Mouse (Mus musculus): ENCODE measurements at regions not wholly inside any gene's neighbourhood (a gene's known extent, or its start where the extent isn't known, plus 50 kb on each side); places are given as distances from the start of the nearest gene placed in this dataset.
A peak's percentile ranks its signal among the peaks of the same experiment; 100 is the strongest.

DNA sequence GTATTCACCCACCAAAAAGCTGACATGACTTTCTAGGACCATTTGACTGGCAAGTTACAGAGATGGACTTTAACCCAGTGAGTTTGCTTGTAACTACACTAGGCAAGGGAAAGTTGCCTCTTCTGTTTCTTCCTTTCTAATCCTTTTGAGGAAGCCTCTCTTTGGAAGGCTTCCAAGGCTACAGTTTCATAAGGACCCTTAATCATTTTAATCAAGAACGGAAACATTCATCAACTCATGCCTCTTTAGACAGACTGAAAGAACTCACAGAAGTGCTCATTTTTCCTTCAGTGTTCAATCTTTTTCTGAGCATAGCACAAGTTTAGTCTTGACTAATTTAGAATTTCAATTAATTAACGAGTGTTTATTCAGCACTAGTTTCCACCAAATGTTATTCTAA lies 84.2 kb downstream of the Ddx1 start:
- peaks cover 6% of the 10 kb centered on the region for H3K4me1 ChIP-seq
- H3K36me3 ChIP-seq (ENCODE audit: poor library complexity, severe bottlenecking): no peaks in the 10 kb centered on the region
- H3K9ac ChIP-seq: no peak overlapping the region
- H3K9me3 ChIP-seq (replicated peaks): 0 out of 2 replicates have a peak, but pooled peaks cover 4% of the 10 kb centered on the region
- H3K4me3 ChIP-seq: no peak overlapping the region
- H3K4me2 ChIP-seq: no peak overlapping the region
- no peak for ATAC-seq
- WGBS: 48% methylated on average over 2 of the region's 2 CpGs
- no peak overlapping the region for H3K27ac ChIP-seq
- no peaks in the 10 kb centered on the region for H3K27me3 ChIP-seq

DNA sequence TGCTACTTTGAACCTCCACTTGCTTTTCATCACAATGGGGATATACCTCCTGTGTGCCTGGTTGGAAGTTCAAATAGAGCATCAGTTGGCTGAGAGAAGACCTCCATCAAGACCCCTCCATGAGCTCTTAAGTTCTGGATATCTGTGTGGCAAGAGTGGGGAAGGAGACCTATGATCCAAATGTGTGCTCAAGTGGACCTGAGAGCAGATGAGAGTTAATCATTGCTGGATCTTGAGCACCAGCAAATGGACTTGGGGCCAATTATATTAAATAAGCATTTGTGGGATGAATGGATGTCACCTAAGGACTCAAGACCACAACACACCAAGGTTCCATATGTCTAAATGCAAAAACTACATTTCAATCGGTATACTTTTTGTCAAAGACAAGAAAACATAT lies 88.0 kb downstream of the Ddx1 start:
- WGBS: 89% methylated on average over 1 of the region's 1 CpGs
- H3K9ac ChIP-seq: no peak overlapping the region
- no peak overlapping the region for H3K4me3 ChIP-seq
- ATAC-seq: no peak
- peaks cover 13% of the 10 kb centered on the region for H3K4me1 ChIP-seq
- no peak overlapping the region for H3K4me2 ChIP-seq
- H3K9me3 ChIP-seq (replicated peaks): 0 out of 2 replicates have a peak, but pooled peaks cover 4% of the 10 kb centered on the region
- H3K27me3 ChIP-seq: no peaks in the 10 kb centered on the region
- H3K36me3 ChIP-seq (ENCODE audit: poor library complexity, severe bottlenecking): no peaks in the 10 kb centered on the region
- H3K27ac ChIP-seq: no peak overlapping the region

DNA sequence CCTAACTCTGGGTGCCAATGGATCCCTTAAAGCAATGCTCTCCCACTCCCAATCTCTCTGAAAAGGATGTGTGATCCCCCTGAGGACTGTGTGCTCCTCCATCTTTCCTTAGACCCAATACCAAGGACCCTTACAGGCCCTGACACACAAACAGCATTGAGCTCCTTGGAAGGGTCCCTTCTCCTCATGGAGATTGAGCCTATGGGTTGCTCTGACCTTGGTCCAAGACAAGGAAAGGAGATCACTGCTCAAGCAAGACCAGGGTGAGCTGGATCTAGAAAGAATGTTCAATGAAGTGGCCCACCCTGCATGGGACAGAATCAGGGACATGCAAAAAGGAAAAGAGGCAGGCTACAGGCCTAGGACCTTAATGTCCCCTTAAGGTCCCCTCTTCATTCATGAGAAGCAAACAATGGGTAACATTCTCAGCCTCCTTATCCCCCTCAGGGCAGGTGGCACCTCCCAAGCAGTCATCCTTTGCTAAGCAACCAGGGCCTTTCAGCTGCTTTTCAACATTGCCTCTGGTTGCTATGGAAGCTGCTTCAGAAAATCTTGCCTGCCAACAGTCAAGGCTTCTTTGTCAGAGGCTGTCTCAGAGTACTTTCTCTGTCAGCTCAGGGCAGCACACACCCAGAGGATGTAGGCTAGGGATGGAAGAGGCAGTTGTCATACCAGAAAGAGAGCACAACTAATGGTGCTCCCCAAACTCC lies 89.5 kb downstream of the Ddx1 start:
- 0 out of 2 replicates have a peak, but pooled peaks cover 4% of the 10 kb centered on the region for H3K9me3 ChIP-seq (replicated peaks)
- H3K4me3 ChIP-seq: no peak overlapping the region
- no peaks in the 10 kb centered on the region for H3K27me3 ChIP-seq
- H3K4me1 ChIP-seq: peaks cover 13% of the 10 kb centered on the region
- peak; percentile 80 for ATAC-seq
- no peak overlapping the region for H3K9ac ChIP-seq
- no peaks in the 10 kb centered on the region for H3K36me3 ChIP-seq (ENCODE audit: poor library complexity, severe bottlenecking)
- peak overlapping the region; percentile 44; the same call in 1 of the 2 replicates for H3K27ac ChIP-seq
- no peak overlapping the region for H3K4me2 ChIP-seq

DNA sequence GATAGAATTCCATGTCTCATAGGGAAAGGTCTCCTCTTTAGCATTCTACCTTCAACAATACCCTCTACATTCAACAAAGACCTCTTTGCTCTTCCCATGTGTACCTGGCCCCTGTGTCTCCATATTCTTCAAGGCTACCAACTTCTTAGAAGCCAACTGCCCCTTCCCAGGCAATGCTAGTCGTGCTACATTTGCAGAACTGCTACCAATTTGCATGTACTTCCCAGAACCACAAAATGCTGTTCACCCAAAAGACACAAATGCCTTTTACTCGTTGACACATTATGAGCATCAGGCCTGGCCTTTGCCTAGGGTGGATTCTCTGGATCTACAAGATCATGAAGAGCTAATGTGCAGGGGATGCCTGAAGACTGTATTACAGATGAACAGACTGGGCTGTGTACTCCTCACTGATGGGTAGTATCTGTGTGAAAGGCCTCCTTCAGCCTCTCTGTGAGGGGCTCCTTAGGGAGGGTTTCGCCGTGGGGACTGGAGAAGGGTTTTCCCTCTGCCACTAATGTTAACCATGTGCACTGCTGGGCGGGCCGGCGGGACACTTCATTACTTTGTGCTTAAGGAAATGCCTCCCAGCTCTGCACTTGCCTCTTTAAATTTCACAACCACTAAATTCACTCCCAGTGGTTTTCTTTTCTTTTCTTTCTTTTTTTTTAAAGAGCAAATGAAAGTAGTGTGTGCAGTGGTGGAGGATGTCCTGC lies 91.2 kb downstream of the Ddx1 start:
- no peak overlapping the region for H3K4me3 ChIP-seq
- no peak for ATAC-seq
- H3K4me2 ChIP-seq: no peak overlapping the region
- H3K9me3 ChIP-seq (replicated peaks): no peaks in the 10 kb centered on the region
- H3K36me3 ChIP-seq (ENCODE audit: poor library complexity, severe bottlenecking): no peaks in the 10 kb centered on the region
- 79% methylated on average over 7 of the region's 7 CpGs for WGBS
- no peak overlapping the region for H3K27ac ChIP-seq
- H3K27me3 ChIP-seq: no peaks in the 10 kb centered on the region
- no peak overlapping the region for H3K9ac ChIP-seq
- H3K4me1 ChIP-seq: peaks cover 13% of the 10 kb centered on the region

DNA sequence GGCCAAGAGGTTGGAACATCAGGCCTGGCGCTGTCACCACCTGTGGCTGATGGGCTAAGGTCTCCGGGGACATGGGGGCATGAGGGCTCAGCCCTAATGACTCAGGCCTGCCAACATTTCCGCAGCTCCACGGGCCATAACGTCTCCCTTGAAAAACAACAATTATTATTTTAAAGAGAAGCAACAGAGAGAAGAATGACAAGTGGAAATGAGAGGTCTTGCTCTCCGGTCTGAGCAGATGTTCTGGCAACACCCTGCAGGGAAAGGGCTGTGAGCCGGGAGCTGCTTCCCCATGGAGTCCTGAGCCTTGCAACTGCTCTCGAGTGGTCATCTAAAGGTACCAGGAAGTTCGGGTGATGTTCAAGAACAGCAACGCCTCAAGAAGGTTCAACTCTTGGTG lies 91.9 kb downstream of the Ddx1 start:
- no peaks in the 10 kb centered on the region for H3K27me3 ChIP-seq
- no peak overlapping the region for H3K27ac ChIP-seq
- H3K9ac ChIP-seq: no peak overlapping the region
- H3K4me1 ChIP-seq: peaks cover 13% of the 10 kb centered on the region
- no peak overlapping the region for H3K4me3 ChIP-seq
- 90% methylated on average over 10 of the region's 10 CpGs for WGBS
- no peak for ATAC-seq
- H3K36me3 ChIP-seq (ENCODE audit: poor library complexity, severe bottlenecking): no peaks in the 10 kb centered on the region
- no peak overlapping the region for H3K4me2 ChIP-seq
- no peaks in the 10 kb centered on the region for H3K9me3 ChIP-seq (replicated peaks)

DNA sequence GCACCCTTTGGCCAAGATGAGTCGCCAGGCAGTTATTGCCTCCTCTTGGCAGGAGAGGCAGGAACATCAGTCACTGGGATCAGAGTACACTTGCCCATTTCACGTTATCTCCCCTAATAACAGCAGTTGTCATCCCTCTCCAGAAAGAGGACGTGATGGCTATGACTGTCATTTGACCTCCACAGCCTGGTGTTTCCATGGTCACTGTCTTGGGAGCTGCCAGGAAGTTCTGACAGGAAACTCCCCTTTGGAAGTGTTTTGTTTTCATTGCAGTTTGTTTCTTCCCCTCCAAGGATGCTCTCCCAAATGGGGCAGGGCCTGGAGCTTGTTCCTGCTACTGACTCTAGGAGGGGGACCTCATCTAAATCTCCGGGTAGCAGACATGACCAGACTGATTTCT lies 98.3 kb downstream of the Ddx1 start:
- no peak for ATAC-seq
- no peaks in the 10 kb centered on the region for H3K4me1 ChIP-seq
- 78% methylated on average over 4 of the region's 4 CpGs for WGBS
- H3K4me3 ChIP-seq: no peak overlapping the region
- no peaks in the 10 kb centered on the region for H3K36me3 ChIP-seq (ENCODE audit: poor library complexity, severe bottlenecking)
- no peak overlapping the region for H3K4me2 ChIP-seq
- H3K27me3 ChIP-seq: no peaks in the 10 kb centered on the region
- no peaks in the 10 kb centered on the region for H3K9me3 ChIP-seq (replicated peaks)
- H3K27ac ChIP-seq: no peak overlapping the region
- no peak overlapping the region for H3K9ac ChIP-seq

DNA sequence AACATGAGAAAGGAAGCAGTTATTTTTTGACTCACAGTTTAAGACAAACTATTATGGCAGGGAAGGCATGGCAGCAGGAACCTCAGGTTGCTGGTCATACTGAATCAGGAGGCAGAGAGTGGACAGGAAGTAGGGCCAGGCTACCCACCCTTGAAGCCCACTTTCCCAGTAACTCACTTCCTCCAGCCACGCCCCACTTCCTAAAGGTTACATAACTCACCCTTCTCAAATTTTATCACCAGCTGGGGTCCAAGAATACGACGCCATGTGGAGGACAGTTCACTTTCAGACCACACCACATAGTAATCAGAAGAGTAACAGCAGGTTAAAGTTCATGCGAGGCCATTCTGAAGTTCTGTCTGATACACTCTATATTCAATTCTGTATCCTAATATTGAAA lies 101.8 kb downstream of the Ddx1 start:
- Histone ChIP-seq H3K27ac (no peak overlapping the region), H3K4me2 (no peak overlapping the region), H3K9ac (no peak overlapping the region), H3K36me3 (ENCODE audit: poor library complexity, severe bottlenecking) (no peaks in the 10 kb centered on the region), H3K27me3 (no peaks in the 10 kb centered on the region), H3K9me3 (replicated peaks) (no peaks in the 10 kb centered on the region), H3K4me3 (no peak overlapping the region), H3K4me1 (no peaks in the 10 kb centered on the region)
- WGBS: 89% methylated on average over 4 of the region's 4 CpGs
- no peak for ATAC-seq

DNA sequence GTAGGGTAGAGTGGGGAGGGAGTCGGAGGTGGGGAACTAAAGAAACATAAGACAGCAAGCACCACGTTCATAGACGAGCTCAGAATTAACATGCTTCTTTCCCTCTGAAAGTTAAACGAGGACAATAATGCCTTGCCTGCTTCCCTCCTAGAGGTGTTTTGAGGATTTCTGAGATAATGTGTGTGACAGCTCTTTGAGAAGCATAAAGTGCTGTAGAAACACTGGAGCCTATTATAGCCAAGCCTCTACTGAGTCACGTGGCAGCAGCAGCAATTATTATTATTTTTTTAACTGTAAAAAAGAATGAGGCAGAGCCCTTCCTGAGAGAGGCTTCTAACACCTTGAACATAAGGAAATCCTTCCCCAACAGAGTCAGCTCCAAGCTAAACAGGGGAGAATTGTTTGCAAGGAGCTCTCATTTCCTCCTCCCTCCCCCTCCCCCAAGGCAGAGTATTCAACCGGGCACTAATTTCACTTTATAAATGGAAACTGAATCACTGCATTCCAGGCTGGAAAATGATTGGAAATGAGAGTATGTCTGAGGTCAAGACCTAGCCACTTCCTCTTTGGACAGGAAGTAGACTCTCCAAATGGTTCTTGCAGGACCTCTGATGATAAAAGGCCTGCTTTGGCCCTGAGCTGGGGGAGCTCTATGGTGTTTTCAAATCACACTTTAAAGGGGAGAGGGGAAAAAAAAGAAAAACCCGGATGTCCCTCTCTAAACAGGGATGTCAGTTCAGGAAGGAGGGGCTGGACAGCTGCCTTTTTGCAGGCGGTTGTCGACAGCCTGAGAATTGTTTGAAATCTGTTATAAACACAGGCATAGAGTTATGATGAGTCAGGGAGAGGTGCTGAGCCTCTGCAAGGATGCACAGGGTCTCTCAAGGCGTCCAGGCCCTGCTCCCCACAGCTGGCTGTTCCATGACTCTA lies 103.6 kb downstream of the Ddx1 start:
- Histone ChIP-seq H3K9me3 (replicated peaks) (no peaks in the 10 kb centered on the region), H3K4me2 (no peak overlapping the region), H3K27me3 (no peaks in the 10 kb centered on the region), H3K27ac (no peak overlapping the region), H3K4me1 (no peaks in the 10 kb centered on the region), H3K9ac (no peak overlapping the region), H3K36me3 (ENCODE audit: poor library complexity, severe bottlenecking) (no peaks in the 10 kb centered on the region), H3K4me3 (no peak overlapping the region)
- WGBS: 66% methylated on average over 10 of the region's 10 CpGs
- ATAC-seq: no peak

DNA sequence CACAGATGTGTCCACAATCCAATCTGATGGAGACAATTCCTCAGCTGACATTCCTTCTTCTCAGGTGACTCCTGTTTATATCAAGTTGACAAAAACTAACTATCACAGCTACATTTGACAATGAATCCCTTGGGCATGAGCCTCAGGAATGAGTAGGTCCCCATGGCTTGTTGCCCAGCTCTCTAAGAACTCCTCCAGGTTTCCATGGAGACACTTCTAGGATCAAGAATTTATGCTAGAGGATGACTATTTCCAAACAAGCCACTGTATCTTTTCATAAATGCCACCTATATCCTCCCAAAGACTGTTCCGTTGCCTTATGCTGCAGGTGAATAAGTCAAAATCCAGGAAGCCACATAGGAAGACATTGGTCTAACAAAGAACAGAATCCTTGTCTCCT lies 104.3 kb downstream of the Ddx1 start:
- no peaks in the 10 kb centered on the region for H3K36me3 ChIP-seq (ENCODE audit: poor library complexity, severe bottlenecking)
- no peak overlapping the region for H3K27ac ChIP-seq
- ATAC-seq: no peak
- no peaks in the 10 kb centered on the region for H3K27me3 ChIP-seq
- H3K4me2 ChIP-seq: no peak overlapping the region
- 93% methylated on average over 1 of the region's 1 CpGs for WGBS
- H3K9ac ChIP-seq: no peak overlapping the region
- H3K4me3 ChIP-seq: no peak overlapping the region
- H3K4me1 ChIP-seq: no peaks in the 10 kb centered on the region
- no peaks in the 10 kb centered on the region for H3K9me3 ChIP-seq (replicated peaks)

DNA sequence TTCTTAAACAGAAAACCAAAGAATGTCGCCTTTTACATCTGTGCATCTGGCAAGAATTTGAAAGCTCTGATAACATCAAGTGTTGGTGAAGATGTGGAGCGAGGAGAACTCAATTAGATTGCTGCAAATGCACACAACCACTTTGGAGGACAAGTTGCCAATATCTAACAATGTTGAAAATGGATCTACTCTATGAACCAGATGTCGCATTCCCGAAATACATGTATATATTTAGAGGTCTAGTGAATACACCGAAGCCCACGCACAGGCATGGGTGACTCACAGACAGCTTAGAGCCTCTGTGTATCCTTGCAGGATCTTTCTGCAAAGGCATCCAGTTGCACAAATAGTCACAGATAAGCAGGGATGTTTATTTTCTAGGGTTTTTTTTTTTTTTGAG lies 108.4 kb downstream of the Ddx1 start:
- H3K4me1 ChIP-seq: no peaks in the 10 kb centered on the region
- no peak overlapping the region for H3K4me3 ChIP-seq
- no peak for ATAC-seq
- H3K9me3 ChIP-seq (replicated peaks): no peaks in the 10 kb centered on the region
- WGBS: 94% methylated on average over 6 of the region's 6 CpGs
- H3K27me3 ChIP-seq: no peaks in the 10 kb centered on the region
- no peaks in the 10 kb centered on the region for H3K36me3 ChIP-seq (ENCODE audit: poor library complexity, severe bottlenecking)
- no peak overlapping the region for H3K27ac ChIP-seq
- H3K4me2 ChIP-seq: no peak overlapping the region
- no peak overlapping the region for H3K9ac ChIP-seq

DNA sequence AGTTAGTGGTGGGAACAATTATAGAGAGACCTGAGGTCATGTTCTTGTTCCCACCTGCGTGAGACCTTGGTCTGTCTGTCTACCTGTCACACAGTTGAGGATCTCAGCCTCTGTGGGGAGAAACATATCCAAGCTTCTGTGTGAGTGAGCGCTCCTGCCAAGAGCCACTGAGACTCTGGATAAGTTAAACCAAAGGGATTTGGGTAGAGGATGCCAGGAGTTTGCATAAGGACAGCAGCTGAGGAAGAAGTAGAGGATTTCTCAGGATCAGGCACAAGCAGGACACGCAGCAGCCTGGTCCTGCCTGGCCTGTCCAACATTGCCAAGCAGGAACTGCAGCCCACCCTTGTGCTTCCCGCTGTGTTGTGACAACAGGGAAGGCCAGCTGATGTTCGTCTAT lies 109.8 kb downstream of the Ddx1 start:
- Histone ChIP-seq H3K4me1 (no peaks in the 10 kb centered on the region), H3K4me2 (no peak overlapping the region), H3K27me3 (no peaks in the 10 kb centered on the region), H3K4me3 (no peak overlapping the region), H3K36me3 (ENCODE audit: poor library complexity, severe bottlenecking) (no peaks in the 10 kb centered on the region), H3K27ac (no peak overlapping the region), H3K9ac (no peak overlapping the region), H3K9me3 (replicated peaks) (no peaks in the 10 kb centered on the region)
- no peak for ATAC-seq
- 79% methylated on average over 5 of the region's 5 CpGs for WGBS

DNA sequence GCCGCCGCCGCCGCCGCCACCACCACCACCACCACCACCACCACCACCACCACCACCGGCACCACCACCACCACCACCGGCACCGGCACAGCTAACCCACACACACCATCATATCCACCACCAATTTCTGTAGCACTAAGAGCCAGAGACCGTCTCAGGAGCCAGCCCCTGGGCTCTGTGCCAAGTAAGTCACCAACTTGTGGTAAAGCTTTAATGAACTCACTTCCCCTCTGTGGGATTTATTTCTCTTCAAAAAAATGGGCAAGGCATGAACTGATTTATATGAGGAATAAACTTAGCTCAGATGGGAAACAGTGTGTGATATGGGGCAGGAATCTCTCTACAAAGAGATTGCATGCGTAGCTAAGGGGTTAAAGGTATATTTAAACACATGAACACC lies 114.8 kb downstream of the Ddx1 start:
- ATAC-seq: no peak
- H3K4me1 ChIP-seq: no peaks in the 10 kb centered on the region
- H3K9ac ChIP-seq: no peak overlapping the region
- H3K9me3 ChIP-seq (replicated peaks): no peaks in the 10 kb centered on the region
- no peak overlapping the region for H3K27ac ChIP-seq
- no peak overlapping the region for H3K4me3 ChIP-seq
- no peaks in the 10 kb centered on the region for H3K27me3 ChIP-seq
- 93% methylated on average over 7 of the region's 10 CpGs for WGBS
- H3K36me3 ChIP-seq (ENCODE audit: poor library complexity, severe bottlenecking): no peaks in the 10 kb centered on the region
- no peak overlapping the region for H3K4me2 ChIP-seq

Data from forebrain, embryonic 13.5 days (tissue).